Mouse (Mus musculus) C2C12 (cell line): Measurements from ENCODE around the gene Ptpn18.

Source experiments
- CTCF ChIP-seq: IDR thresholded peaks from one replicate; pipeline ENCODE4 v1.5.1; 2011; ENCODE audit not compliant: control insufficient read depth, insufficient read depth, insufficient read length
- MAX ChIP-seq: IDR thresholded peaks from one replicate; pipeline ENCODE4 v1.6.1; 2011; ENCODE audit warnings: mild to moderate bottlenecking, control low read depth
- MYOD1 ChIP-seq: IDR thresholded peaks from one replicate; pipeline ENCODE4 v1.6.1; 2011; ENCODE audit warnings: low read depth; ENCODE audit not compliant: control insufficient read depth, insufficient read length

- TF ChIP-seq CTCF: no peak
- no peak for TF ChIP-seq MYOD1
- no peak for TF ChIP-seq MAX
Observed at GRCm38 (mm10) chr1:34428466-34428865, 31.1 kb upstream of the Ptpn18 start.
